Mouse (Mus musculus): Measurements from ENCODE around the gene Zfp607b. TPM values are rescaled to one million over a fixed set of nuclear protein-coding genes. Genes with fewer than 3 reads are reported as not detected.

Zfp607b gene
- polyA plus RNA-seq (2012; ENCODE audit: insufficient read depth, low replicate concordance), result 0.03 TPM in 1 of 2 replicates, not detected in the other

- Histone ChIP-seq H3K36me3 (replicated peaks; ENCODE audit: low read length) (no peaks in the 10 kb centered on the region), H3K9me3 (no peaks in the 10 kb centered on the region), H3K4me3 (replicated peaks) (peak within 1 kb of the TSS; percentile 95), H3K4me1 (peaks cover 43% of the 10 kb centered on the region), H3K27me3 (replicated peaks) (no peaks in the 10 kb centered on the region)
- TF ChIP-seq FLI1 (IDR thresholded peaks at IDR 0.05; ENCODE audit: low read length) (no peak), GATA1 (IDR thresholded peaks at IDR 0.05; ENCODE audit: borderline replicate concordance, low read length) (peak; percentile 60; the same call in 1 of the 3 replicates)
Observed at GRCm38 (mm10) chr7:27688815-27689612, at the start of gene Zfp607b. Gene Zfp607b (plus strand): TSS chr7:27689340.

- H3K27me3 ChIP-seq (replicated peaks), result no peaks in the 10 kb centered on the region
- H3K4me1 ChIP-seq, result no peaks in the 10 kb centered on the region
- H3K9me3 ChIP-seq, result no peaks in the 10 kb centered on the region
- TF ChIP-seq GATA1 (IDR thresholded peaks at IDR 0.05; ENCODE audit: borderline replicate concordance, low read length) (no peak), FLI1 (IDR thresholded peaks at IDR 0.05; ENCODE audit: low read length) (no peak)
- H3K4me3 ChIP-seq (replicated peaks), result no peak overlapping the region
- H3K36me3 ChIP-seq (replicated peaks; ENCODE audit: low read length), result peaks cover 10% of the 10 kb centered on the region
Observed at GRCm38 (mm10) chr7:27644471-27644870, 44.7 kb upstream of the Zfp607b start.

GRCm38 (mm10) chr7:27646516-27646915 is 42.6 kb upstream of the Zfp607b start:
- Histone ChIP-seq H3K36me3 (replicated peaks; ENCODE audit: low read length) (no peaks in the 10 kb centered on the region), H3K4me3 (replicated peaks) (no peak overlapping the region), H3K4me1 (peaks cover 4% of the 10 kb centered on the region), H3K9me3 (no peaks in the 10 kb centered on the region), H3K27me3 (replicated peaks) (no peaks in the 10 kb centered on the region)
- TF ChIP-seq FLI1 (IDR thresholded peaks at IDR 0.05; ENCODE audit: low read length), result no peak
- TF ChIP-seq GATA1 (IDR thresholded peaks at IDR 0.05; ENCODE audit: borderline replicate concordance, low read length), result no peak

- no peaks in the 10 kb centered on the region for H3K9me3 ChIP-seq
- H3K27me3 ChIP-seq (replicated peaks), result peaks cover 4% of the 10 kb centered on the region
- no peak for TF ChIP-seq FLI1 (IDR thresholded peaks at IDR 0.05; ENCODE audit: low read length)
- H3K36me3 ChIP-seq (replicated peaks; ENCODE audit: low read length), result no peaks in the 10 kb centered on the region
- H3K4me1 ChIP-seq, result peaks cover 4% of the 10 kb centered on the region
- no peak overlapping the region for H3K4me3 ChIP-seq (replicated peaks)
Observed at GRCm38 (mm10) chr7:27647281-27648002, 41.7 kb upstream of the Zfp607b start.

GRCm38 (mm10) chr7:27649723-27650122 is 39.4 kb upstream of the Zfp607b start:
- Histone ChIP-seq H3K4me3 (replicated peaks) (no peak overlapping the region), H3K4me1 (peaks cover 12% of the 10 kb centered on the region), H3K36me3 (replicated peaks; ENCODE audit: low read length) (no peaks in the 10 kb centered on the region), H3K27me3 (replicated peaks) (peaks cover 27% of the 10 kb centered on the region), H3K9me3 (no peaks in the 10 kb centered on the region)
- no peak for TF ChIP-seq GATA1 (IDR thresholded peaks at IDR 0.05; ENCODE audit: borderline replicate concordance, low read length)
- TF ChIP-seq FLI1 (IDR thresholded peaks at IDR 0.05; ENCODE audit: low read length), result no peak

GRCm38 (mm10) chr7:27650949-27651348 is 38.2 kb upstream of the Zfp607b start:
- Histone ChIP-seq H3K9me3 (no peaks in the 10 kb centered on the region), H3K27me3 (replicated peaks) (peaks cover 39% of the 10 kb centered on the region), H3K4me3 (replicated peaks) (no peak overlapping the region), H3K36me3 (replicated peaks; ENCODE audit: low read length) (no peaks in the 10 kb centered on the region), H3K4me1 (peaks cover 12% of the 10 kb centered on the region)
- TF ChIP-seq FLI1 (IDR thresholded peaks at IDR 0.05; ENCODE audit: low read length) (no peak), GATA1 (IDR thresholded peaks at IDR 0.05; ENCODE audit: borderline replicate concordance, low read length) (no peak)

GRCm38 (mm10) chr7:27653681-27654437 is 35.3 kb upstream of the Zfp607b start, which contains the start of gene Ttc9b:
Gene Ttc9b (plus strand): TSS chr7:27653915.
- TF ChIP-seq GATA1 (IDR thresholded peaks at IDR 0.05; ENCODE audit: borderline replicate concordance, low read length), result no peak
- no peak for TF ChIP-seq FLI1 (IDR thresholded peaks at IDR 0.05; ENCODE audit: low read length)
- no peaks in the 10 kb centered on the region for H3K9me3 ChIP-seq
- peak within 1 kb of the TSS; percentile 33 for H3K4me3 ChIP-seq (replicated peaks)
- peaks cover 68% of the 10 kb centered on the region for H3K27me3 ChIP-seq (replicated peaks)
- H3K4me1 ChIP-seq, result peaks cover 26% of the 10 kb centered on the region
- H3K36me3 ChIP-seq (replicated peaks; ENCODE audit: low read length), result no peaks in the 10 kb centered on the region

- Histone ChIP-seq H3K4me1 (peaks cover 32% of the 10 kb centered on the region), H3K9me3 (no peaks in the 10 kb centered on the region), H3K4me3 (replicated peaks) (no peak overlapping the region), H3K36me3 (replicated peaks; ENCODE audit: low read length) (no peaks in the 10 kb centered on the region), H3K27me3 (replicated peaks) (peaks cover 76% of the 10 kb centered on the region)
- TF ChIP-seq GATA1 (IDR thresholded peaks at IDR 0.05; ENCODE audit: borderline replicate concordance, low read length) (no peak), FLI1 (IDR thresholded peaks at IDR 0.05; ENCODE audit: low read length) (no peak)
Observed at GRCm38 (mm10) chr7:27654607-27655276, 34.4 kb upstream of the Zfp607b start.

GRCm38 (mm10) chr7:27655545-27655944 is 33.6 kb upstream of the Zfp607b start:
- TF ChIP-seq GATA1 (IDR thresholded peaks at IDR 0.05; ENCODE audit: borderline replicate concordance, low read length) (no peak), FLI1 (IDR thresholded peaks at IDR 0.05; ENCODE audit: low read length) (no peak)
- H3K4me1 ChIP-seq, result peaks cover 28% of the 10 kb centered on the region
- H3K9me3 ChIP-seq, result no peaks in the 10 kb centered on the region
- H3K4me3 ChIP-seq (replicated peaks), result no peak overlapping the region
- peaks cover 79% of the 10 kb centered on the region for H3K27me3 ChIP-seq (replicated peaks)
- no peaks in the 10 kb centered on the region for H3K36me3 ChIP-seq (replicated peaks; ENCODE audit: low read length)
